Mouse (Mus musculus) fat pad, adult 2 months (tissue): ENCODE results near the gene Gnat1.
A peak's percentile ranks its signal among the peaks of the same experiment; 100 is the strongest.

Source experiments
- DNase-seq: peaks from one replicate; pipeline ENCODE4 v3.0.0-alpha.2; 2011; ENCODE audit warnings: low read depth, low spot score; ENCODE audit errors: extremely low read depth

The Gnat1 gene

DNA sequence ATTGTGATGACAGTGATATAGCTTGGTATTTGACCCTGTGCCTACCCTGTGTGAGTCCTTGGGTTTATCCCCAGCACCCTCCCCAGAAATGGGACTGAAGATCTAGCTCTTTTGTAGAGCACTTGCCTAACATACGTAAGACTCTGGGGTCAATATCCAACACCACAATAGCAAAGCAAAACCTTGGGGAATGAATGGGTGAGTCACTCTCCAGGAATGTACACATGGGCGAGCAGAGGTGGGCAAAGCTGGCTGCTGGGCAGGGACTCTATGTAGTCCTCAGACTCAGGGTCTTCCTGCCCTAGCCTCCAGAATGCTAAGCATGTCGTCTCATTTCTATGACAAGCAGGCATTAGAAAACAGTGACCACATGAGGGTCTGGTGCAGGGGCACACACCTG, 30.7 kb downstream of the Gnat1 start:
- DNase-seq, result no peak

DNA sequence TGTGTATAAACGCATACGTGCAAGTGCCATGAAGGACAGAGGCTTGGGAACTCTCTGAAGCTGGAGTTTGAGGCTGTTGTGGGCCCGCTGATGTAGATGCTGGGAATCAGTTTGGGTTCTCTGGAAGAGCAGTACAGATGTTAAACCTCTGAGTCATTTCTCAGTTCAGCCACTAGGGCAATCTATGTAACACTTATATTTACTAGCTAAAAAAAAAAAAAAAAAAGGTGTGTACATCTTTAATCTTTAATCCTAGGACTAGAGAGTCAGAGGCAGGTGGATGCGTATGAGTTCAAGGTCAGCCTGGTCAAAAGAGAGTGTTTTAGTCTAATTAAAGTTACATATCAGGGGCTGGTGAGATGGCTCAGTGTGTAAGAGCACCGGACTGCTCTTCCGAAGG, 32.5 kb downstream of the Gnat1 start:
- DNase-seq, result no peak

DNA sequence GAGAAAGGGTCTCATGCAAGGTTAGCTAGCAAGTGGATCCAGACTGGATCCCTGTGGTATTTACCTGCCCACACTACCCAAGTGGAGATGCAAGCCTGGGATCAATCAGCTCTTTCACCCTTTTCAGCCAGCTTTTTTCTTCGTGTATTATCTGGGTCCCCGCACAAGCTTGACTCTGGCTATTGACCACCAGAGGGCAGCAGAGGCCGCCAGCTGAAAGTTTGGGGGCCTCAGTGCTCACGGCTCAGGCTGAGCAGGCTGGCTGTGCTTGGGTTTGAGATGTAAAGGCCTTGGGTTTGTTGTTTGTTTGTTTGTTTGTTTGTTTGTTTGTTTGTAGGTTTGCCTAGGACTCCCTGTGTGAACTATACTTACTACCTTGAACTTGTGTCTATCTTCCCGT, 33.9 kb downstream of the Gnat1 start:
- DNase-seq, result no peak

DNA sequence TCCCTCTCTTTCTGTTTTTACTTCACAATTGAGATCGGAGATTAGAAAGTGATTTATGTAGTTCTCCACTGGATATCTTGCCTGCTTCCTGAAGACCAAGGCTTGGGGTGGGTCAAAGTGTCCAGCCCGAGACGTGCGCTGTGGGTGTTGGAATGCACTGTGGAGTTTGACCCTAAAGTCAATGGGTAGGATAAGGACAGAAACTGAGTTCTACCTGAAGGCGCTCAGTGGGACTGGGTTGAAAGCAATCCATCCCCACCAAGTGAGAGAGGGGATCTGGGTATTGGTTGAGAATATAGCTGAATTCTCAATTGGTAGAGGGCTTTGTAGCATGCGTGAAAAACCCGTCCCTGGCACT, 34.4 kb downstream of the Gnat1 start:
- no peak for DNase-seq

DNA sequence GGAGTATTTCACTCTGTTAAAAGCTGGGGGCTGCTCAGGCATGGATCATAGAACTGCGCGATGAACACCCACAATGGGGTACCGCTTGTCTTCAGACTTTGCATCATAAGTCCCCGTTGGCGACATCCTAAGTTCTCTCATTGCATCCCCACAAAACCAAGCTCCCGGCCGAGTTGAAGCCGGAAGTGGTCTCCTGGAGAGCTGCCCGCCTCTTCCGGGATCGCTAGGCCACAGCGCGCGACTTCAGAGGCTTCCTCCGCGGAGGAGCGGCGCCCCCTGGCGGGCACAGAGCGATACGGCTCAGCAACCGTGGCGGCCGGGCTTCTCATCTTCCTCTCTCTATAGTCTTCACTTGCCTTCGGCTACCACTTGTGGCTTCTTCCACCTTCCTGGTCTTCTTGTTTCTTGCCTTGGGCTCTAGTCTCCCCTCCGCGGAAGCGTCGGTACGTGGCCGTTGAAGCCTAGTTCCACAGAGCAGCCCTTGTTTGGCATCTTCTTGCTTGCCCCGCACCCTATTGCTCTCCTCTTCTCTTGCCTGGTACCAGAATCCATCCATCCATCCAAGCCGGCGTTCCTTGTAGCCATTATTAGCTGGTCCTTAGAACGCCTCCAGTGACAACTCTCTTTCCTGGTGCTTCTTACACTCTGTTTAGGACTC, 34.9 kb downstream of the Gnat1 start:
- no peak for DNase-seq

DNA sequence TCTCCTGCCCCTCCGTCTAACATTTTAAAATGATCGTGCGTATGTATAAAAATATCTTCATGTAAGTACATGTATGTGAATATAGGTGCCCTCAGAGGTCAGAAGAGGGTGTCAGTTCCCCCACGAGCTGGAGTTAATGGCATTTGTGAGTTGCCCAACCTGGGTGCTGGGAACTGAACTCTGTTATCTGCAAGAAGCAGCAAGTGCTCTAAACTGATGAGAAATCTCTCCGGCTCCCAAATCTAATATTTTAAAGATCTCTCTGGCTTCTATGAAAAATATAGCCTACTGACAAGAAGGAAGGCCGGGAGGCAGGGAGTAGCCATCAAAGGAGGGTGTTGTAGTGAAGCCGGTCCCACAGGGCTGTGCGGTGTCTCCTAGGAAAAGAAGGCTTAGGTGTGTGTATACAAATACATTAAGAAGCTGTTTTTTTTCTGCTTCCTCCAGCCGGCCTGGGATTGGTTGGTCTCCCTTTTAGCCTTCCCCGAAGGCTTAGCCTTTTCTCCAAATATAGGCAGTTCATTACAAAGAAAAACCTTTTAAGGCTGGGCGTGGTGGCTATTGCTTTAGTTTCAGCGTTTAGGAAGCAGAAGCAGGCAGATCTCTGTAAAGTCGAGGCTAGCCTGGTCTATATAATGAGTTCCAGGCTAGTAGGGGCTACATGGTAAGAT, 35.8 kb downstream of the Gnat1 start:
- DNase-seq, result no peak

DNA sequence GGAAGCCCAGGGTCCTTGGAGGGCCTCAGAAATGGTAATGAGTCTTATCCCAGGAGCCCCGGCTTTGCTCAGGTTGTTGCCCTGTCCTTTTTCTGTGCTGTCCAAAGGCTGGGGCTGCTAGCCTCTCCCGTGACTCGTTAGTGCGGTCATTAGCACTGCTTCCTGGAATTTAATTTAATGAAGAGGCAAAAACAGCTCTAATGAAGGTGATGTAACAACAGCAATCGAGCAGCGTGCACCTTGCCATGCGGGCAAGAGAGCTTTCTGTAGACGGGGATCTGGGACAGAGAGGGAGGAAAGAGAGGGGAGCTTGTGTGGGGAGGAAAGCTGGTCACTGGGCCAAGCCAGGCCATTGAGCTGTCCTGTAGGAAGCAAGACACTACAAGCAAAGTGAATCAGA, 37.8 kb downstream of the Gnat1 start:
- DNase-seq, result no peak

DNA sequence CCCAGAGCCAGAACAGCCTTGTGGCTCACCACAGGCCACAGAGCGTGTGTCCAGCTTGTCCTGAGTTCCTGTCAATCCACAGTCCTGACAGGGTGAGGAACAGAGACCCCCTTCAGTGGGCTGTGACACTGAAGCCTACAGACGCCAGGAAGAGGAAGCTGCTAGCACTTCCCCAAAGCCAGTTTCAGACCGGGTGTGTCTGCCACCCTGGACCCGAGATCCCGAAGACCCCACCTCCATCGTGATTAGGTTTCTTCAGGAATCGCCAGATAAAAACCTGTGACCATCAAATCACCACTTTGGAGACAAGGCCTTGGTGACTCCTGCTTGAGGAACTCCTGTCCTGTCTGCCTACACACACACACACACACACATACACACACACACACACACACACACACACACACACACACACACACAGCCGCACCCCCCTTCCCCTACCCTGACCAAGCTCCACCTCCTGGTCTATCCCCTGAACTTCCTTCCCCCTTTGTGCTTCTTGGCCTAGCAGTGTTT, 39.2 kb downstream of the Gnat1 start:
- DNase-seq, result no peak

DNA sequence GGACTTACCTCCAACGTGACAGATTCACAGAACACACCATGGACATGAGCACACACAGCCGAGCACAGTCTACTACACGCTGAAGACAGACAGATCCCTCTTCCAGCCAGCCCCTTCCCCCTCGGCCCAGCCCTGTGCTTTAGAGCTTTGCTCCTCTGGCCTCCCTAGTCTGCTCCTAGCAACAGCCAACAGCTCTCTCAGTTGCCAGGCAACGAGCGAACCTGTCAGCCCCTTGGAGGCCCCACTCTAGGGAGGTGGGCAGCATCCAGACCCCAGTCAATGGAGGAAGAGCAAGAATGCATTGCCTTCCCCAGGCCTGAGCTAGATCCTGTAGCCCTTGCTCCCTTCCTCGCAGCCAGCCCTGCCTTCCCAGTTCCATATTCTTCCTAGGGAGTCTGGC, 42.4 kb downstream of the Gnat1 start:
- DNase-seq, result no peak

DNA sequence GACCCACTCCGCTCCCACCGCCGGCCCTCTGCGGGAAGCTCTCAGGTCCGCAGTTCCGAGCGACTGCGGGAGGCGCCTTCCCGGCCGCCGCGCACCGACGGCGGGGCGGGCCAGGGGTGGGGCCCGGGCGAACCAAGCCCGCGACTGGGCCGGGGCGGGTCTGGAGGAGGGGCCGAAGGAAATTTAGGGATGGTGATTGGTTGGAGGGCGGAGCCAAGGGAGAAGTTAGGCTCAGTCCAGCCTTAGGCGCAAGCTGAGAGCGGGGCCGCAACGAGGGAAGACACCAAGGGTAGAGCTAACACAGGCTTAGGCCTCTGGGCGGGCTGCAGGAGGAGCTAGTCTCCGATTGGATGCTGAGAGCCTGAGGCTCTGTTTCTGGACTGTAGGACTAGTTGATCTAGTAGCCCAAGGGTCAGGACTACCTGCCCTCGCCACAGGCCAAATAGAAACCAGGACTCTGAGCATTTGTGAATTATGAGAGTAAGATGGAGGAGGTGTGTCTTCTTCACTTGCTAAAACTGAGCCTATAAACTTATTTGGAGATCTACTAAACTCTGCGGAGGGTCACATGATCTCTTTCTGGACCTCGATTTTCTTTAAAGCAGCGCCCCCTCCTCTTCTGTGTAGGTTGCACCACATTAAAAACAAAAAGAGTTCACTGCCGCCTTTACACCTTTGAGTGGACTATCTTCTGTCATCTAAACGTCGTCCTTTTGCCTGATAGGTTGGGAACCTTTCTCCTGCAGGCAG, 44.1 kb downstream of the Gnat1 start, which contains the start of gene Gnai2:
TSS of gene Gnai2 (minus strand) at position 89 of the 750 bp plus-strand sequence.
- DNase-seq, result peak; percentile 47

DNA sequence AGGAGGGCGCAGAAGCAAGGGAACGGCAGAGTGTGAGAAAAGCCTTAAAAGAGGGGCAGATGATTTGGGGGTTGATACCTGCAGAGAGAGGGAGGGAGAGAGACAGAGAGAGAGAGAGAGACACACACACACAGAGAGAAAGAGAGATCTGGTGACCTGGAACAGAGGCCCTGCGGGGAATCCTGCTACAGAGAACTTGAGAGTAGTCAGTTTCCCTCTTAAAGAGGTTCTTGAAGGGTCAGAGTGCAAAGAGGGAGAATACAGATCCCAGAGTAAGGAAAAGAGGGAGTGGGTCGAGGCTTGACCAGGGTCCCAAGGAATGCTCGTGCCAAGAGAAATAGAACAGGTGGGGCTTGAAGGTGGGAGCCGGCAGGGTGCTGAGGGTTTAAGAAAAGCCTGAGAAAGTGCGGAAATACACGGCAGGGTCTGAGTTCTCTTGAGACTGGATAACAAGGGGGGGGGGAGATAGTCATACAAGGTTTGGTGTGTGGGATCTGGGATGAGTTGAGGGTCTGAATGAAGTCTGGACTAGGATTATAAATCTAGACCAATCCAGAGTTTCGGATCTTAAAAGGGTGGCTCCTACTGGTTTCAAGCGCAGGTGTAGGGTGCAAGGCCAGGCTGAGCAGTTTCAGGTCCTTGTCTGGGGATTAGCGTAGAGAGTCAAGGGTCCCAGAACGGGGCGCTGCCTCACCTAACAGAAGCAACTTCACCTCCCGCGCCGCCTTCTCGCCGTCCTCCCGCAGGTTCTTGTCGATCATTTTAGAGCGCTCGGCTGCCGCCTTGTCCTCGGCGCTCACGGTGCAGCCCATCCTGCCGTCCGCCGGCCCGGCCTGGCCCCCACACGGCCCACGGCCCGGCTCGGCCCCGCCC, 44.9 kb downstream of the Gnat1 start:
- no peak for DNase-seq

DNA sequence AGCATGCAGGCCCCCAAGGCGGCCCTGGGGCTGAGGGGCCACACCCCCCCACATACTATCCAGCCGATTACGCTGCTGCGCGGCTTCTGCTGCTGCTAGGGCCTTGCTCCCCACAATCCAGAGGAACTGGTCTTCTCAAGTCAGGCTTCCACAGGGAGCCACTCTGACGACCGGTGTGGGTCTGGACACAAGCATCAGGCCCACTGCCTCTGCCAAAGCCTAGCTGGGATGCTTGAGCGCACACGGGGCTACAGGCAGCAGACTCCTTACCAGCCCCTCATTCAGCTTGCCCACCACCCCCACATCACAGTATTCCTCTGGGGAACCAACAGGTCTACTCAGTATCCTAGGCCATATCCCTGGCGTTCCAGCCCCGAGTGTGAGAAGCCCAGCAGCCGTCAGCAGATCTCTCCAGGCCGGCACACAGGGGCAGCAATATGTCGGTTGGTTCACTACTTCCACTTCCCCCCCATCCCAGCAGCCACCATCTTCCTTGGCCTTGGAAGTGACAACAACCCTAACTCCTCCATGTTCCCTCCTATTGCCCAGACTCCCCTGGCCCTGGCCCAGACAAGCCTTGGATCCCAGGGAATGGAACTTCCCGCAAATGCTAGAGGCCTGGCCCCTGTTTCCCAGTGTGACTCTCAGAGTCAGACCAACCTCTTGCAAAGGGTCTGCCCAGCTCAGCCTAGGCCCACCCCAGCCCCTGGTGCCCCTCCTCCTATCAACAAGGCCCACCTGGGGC, 45.7 kb downstream of the Gnat1 start:
- DNase-seq, result no peak

DNA sequence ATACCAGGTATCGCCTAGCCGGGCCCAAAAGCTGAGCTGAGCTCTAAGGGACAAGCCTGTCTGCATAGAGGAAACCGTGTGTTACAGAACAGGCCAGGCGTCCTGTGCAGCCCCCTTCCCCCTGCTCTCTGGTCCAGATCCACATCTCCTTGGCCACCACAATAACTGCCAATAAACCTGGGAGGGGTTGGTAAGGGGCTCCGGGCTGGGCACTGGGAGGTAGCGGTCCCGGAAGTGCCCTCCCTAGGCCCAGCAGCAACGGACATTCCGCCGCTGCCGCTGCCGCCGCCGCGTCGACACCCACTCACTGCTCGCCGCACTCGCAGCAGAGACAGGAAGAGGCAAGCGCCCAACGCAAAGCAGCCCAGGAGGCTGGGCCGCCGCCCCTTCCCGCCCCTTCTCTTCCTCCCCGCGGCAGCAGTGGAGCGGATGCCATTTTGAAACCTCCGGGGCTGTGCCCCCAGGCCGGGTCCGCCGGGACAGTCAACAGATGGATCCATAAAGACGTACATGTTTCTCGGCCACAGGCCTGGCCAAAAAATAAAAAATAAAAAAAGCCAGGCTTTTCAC, 46.3 kb downstream of the Gnat1 start:
- no peak for DNase-seq

DNA sequence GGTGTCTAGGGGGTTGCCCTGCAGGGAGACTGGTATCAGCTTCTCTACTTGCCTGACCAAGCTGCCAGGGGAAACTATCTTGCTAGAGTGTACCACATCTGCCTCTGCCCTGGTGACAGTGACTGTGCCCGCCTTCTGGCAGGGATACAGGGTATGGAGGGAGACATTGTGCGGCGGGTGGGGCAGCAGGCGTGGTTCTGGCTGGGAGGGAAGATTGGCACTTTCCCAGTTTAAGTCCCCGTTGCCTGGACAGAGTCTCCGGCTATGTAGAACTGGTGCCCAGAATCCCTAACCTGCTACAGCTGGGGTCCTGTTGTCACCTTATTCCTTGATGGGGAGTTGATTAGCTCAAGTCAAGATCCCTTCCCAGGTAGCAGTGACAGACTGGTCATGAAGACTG, 47.0 kb downstream of the Gnat1 start:
- no peak for DNase-seq

DNA sequence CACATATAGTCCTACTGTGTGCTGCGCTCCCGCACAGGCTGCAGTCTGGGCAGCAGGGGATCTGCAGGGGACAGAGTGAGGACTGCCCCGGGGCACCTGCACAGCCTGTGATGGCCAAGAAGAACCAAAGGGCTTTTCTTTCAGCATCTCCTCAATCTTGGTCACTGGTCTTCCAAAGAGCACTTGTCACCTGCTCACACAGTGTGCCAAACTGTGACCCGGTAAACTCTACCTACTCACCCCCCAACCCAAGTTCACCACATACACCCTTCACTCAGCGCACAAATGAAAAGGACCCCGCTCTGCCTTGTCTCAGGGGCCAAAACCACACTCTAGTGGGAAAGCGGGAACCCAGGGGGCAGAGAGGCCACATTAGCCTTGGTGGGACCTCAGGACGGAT, 47.7 kb downstream of the Gnat1 start:
- no peak for DNase-seq

DNA sequence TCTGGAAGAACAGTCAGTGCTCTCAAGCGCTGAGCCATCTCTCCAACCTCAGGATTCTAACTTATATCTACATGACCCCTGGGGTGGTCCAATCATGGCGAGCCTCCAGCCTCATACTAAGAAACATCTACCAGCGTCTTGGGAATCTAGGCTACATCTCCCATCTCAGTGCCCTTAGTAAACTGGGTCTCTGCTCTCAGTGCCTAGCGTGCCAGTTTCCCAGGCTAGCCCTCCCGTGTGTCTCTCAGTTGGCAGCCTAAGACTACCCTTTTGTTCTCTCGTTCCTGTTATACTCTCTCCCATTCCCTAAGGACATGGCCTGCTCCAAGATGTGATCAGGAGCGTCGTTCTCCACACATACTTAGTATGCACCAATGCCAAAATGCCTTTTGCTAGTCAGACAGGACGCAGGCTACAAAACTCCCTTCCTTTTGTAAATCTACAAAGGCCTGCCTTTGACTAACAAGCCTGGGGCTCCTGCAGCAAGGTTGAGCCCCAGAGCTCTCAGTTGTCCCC, 48.1 kb downstream of the Gnat1 start:
- DNase-seq, result no peak

DNA sequence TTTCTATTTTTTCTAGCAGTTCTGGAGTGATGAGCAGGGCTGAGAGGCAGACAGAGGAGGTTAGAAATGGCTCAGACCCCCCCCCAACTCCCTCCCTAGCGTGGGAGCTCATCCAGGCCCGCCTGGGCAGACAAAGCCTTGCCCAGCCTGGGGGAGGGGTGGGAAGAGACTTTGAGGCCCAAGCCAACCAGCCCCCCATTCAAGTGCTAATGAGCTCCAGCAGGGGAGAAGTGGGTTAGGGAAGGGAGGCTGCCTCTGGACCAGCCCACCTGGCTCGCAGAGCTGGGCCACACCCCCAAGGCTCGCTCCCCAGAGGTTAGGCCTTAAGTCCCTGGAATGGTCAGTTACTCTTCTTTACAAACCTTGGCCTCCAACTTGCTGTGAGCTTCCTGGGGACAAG, 48.9 kb downstream of the Gnat1 start:
- no peak for DNase-seq

DNA sequence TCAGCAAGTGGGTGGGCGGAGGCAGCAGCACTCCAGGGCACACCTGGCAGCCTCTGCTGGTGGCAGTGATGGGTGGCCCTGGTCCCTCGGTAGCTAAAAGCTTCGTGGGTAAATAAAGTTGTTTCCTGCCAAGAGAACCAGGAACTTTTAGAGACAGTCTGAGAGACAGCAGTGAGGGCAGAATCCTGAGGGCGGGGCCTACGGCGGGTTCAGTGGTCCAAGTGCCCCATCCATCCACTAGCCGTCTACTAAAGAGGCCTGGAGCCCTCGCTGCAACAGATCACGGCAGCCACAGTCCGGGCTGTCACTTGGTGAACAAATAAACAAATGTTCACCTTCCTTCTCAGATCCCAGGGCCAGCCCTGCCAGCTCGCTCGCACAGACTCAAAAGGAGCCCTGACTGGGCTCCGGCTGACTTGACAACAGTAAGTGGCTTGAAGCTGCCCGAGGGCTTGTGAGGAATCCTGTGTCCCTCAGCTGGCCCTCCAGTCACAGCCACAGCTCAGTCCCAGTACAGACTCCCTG, 49.5 kb downstream of the Gnat1 start:
- no peak for DNase-seq

DNA sequence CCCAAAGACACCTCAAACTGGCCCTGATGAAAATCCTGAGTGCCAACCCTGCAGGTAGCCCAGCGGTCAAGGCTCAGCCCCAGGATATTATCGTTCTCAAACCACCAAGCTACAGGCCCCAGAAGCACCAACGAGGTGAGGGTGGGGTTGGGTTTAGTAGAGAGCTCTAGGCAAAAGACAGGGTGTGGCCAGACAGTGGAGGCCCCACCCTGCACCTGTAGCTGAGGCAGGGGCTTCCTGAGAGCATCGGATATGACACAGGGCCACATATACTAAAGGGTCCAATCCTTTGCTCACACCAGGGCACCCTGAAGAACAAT, 50.1 kb downstream of the Gnat1 start:
- DNase-seq, result no peak
